Mouse (Mus musculus) left cerebral cortex, adult 9 months (tissue): ENCODE results near the gene Rab14.

Experiments used
- DNase-seq, 2 experiments: peaks; one replicate each; pipeline ENCODE4 v3.0.0; 2022; ENCODE audit warnings: low spot score in 2 of 2

Gene Rab14

GRCm38 (mm10) chr2:35200898-35201668, at the start of gene Rab14:
Rab14 (minus strand) TSS chr2:35201120.
- peak; percentile 98 to 99 for DNase-seq

GRCm38 (mm10) chr2:35247763-35248162, 46.8 kb upstream of the Rab14 start:
- DNase-seq = no peak

GRCm38 (mm10) chr2:35244241-35244640, 43.3 kb upstream of the Rab14 start:
- DNase-seq = no peak

- no peak for DNase-seq
These were observed 34.1 kb upstream of the Rab14 start for GRCm38 (mm10) chr2:35235021-35235420.

GRCm38 (mm10) chr2:35233898-35234297, 33.0 kb upstream of the Rab14 start:
- no peak for DNase-seq

GRCm38 (mm10) chr2:35232595-35233445, 31.9 kb upstream of the Rab14 start:
- no peak for DNase-seq

- no peak for DNase-seq
These were observed 31.0 kb upstream of the Rab14 start for GRCm38 (mm10) chr2:35231871-35232270.

- DNase-seq = no peak
These were observed 29.3 kb upstream of the Rab14 start for GRCm38 (mm10) chr2:35230215-35230614.

GRCm38 (mm10) chr2:35228145-35228544, 27.2 kb upstream of the Rab14 start:
- DNase-seq = no peak

GRCm38 (mm10) chr2:35224285-35224684, 23.4 kb upstream of the Rab14 start:
- no peak for DNase-seq

- no peak for DNase-seq
These were observed 22.0 kb upstream of the Rab14 start for GRCm38 (mm10) chr2:35222822-35223391.

GRCm38 (mm10) chr2:35218736-35219135, 17.8 kb upstream of the Rab14 start:
- DNase-seq = no peak

- no peak for DNase-seq
These were observed 15.8 kb upstream of the Rab14 start for GRCm38 (mm10) chr2:35216701-35217100.

GRCm38 (mm10) chr2:35215363-35215762, 14.4 kb upstream of the Rab14 start:
- peak in 1 of 2 experiments; percentile 29 for DNase-seq

- peak in 1 of 2 experiments; percentile 92 for DNase-seq
These were observed 14.0 kb upstream of the Rab14 start for GRCm38 (mm10) chr2:35214881-35215358.

- DNase-seq = no peak
These were observed 12.5 kb upstream of the Rab14 start for GRCm38 (mm10) chr2:35213345-35213910.

- no peak for DNase-seq
These were observed 10.8 kb upstream of the Rab14 start for GRCm38 (mm10) chr2:35211681-35212080.

GRCm38 (mm10) chr2:35208931-35209665, 8.2 kb upstream of the Rab14 start:
- no peak for DNase-seq

- DNase-seq = no peak
These were observed 7.1 kb upstream of the Rab14 start for GRCm38 (mm10) chr2:35208054-35208453.

- DNase-seq = no peak
These were observed 5.8 kb upstream of the Rab14 start for GRCm38 (mm10) chr2:35206761-35207160.

GRCm38 (mm10) chr2:35203729-35204128, 2.8 kb upstream of the Rab14 start:
- DNase-seq = no peak
